Mouse (Mus musculus) skeletal muscle tissue, adult 2 months (tissue): ENCODE results near the gene Bpifc.
A peak's percentile ranks its signal among the peaks of the same experiment; 100 is the strongest.

Experiments
- DNase-seq: peaks from one replicate; pipeline ENCODE4 v3.0.0-alpha.2; 2012; ENCODE audit warnings: low read depth, low spot score

The Bpifc gene

GRCm38 (mm10) chr10:85953401-85953800 is 58.3 kb downstream of the Bpifc start:
- DNase-seq = no peak

- no peak for DNase-seq
These were observed 59.8 kb downstream of the Bpifc start for GRCm38 (mm10) chr10:85951765-85952443.

DNA sequence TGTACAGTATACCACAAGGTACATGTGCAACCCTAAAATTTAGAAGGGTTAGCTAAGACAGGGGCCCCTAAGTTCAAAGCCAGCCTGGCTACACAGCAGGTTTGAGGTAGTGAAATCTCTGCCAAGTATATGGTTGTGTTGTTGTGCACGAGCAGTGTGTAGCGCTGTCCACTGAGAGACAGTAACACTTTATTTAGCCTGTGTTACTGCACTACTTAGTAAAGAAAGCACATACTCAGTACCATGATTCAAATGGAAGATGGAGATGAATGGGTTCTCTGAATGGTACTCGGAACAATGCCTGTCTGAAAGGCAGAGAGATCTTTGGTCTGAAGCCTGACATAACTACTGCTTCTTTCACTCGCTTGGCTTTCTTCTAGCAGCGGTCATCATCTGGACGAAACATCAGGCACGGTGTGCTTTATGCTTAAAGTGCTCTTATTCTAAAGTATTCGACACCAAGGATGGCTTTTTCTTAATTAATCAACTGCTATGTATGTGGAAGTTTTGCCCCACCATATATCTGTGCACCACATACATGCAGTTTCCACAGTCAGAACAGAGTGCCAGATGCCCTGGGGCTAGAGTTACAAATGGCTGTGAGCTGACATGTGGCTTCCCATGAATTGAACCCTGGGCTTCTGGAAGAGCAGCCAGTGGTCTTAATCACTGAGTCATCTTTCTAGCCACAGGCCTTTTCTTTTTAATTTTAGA is 63.1 kb downstream of the Bpifc start:
- no peak for DNase-seq

- DNase-seq = no peak
These were observed 75.3 kb downstream of the Bpifc start for GRCm38 (mm10) chr10:85936280-85936965.

GRCm38 (mm10) chr10:85929962-85930361 is 81.7 kb downstream of the Bpifc start:
- no peak for DNase-seq

DNA sequence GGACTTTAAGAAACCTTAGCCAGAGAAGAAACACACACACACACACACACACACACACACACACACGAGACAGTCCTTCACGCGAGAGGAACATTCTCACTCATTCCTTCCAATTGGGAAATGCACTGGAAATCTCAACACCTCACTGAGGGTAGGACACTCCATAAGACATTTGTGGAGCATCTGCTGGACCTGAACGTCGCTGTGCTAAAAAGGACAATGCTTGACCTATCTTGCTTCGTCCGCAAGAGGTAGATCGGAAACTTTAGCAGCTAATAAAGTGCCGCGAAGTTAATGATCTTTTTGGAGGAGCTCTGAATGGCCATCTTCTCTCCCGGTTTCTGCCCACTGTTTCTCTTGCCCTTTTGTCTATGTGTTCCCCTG is 82.5 kb downstream of the Bpifc start:
- DNase-seq = no peak

- DNase-seq = no peak
These were observed 83.0 kb downstream of the Bpifc start for GRCm38 (mm10) chr10:85928499-85929207.

GRCm38 (mm10) chr10:85927676-85928445 is 83.8 kb downstream of the Bpifc start, which contains the start of gene Ascl4:
Ascl4 (plus strand) TSS chr10:85927681.
- no peak for DNase-seq

DNA sequence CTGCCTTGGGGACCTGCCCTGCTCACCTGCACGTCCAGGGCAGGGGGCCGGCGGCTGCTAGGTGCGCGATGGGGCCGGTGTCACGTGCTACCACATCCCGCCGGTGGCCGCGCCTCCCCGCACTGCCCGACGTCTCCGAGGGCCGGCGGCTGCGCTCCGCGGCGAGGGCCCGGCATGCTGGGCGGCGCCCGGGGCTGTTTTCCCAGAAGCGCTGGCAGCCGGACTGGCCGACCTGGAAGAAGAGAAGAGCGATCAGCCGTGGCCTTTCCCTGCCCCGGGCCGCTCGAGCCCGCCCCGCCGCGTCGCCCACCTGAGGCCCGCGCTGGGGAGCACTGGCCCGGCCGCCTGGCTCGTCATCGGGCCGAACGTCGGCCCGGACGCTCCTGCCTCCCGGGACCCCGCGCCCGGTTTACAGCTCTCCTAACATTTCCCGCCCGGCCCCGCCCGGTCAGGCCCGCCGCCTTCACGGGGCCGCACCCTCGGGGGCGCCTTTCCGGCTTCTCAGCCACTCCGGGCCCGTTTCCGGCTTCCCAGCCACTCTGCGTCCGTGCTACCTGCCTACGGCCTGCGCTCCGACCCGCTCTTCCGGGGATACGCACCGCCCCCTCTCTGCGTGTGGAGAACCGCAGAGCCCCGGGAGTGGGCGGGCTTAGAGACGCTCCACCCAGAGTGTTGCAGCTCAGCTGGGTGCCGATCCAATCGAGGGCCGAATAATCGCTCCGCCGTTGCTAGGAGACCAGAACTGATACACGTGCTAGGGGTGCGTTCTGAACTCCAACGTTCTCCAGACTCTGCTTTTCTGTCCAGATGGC is 95.0 kb downstream of the Bpifc start, which contains the start of gene Prdm4:
Gene Prdm4 (minus strand): TSS at position 645 of the 812 bp plus-strand sequence.
- peak; percentile 96 for DNase-seq
